Mouse (Mus musculus) intestine, embryonic 15.5 days (tissue): ENCODE measurements around the gene Zfp977. TPM values are rescaled to one million over a fixed set of nuclear protein-coding genes. Genes with fewer than 3 reads are reported as not detected.
"Not testable (repeated sequence)": the region's sequence is repeated elsewhere in the genome, so short reads cannot be mapped to it uniquely, and the experiment has no call there.

ENCODE experiments used
- ATAC-seq: fragments of 200-750 bp; cut with Nextera tagmentation; 2 replicates; pipeline ENCODE4 v1.8.0; 2017; ENCODE audit warnings: moderate TSS enrichment, moderate library complexity
- H3K27ac ChIP-seq: fragments of 300-500 bp; sonication (generic); 2 replicates; pipeline ENCODE4 v1.5.1; 2015; ENCODE audit warnings: mild to moderate bottlenecking, inconsistent platforms
- H3K27me3 ChIP-seq: fragments of 300-500 bp; sonication (generic); replicated peaks from 2 replicates; pipeline ENCODE4 v1.6.1; 2015; ENCODE audit warnings: inconsistent platforms
- H3K36me3 ChIP-seq: fragments of 300-500 bp; sonication (generic); 2 replicates; pipeline ENCODE4 v1.6.1; 2015; ENCODE audit warnings: inconsistent platforms
- H3K4me1 ChIP-seq: fragments of 300-500 bp; sonication (generic); replicated peaks from 2 replicates; pipeline ENCODE4 v1.6.1; 2015; ENCODE audit warnings: inconsistent platforms
- H3K4me2 ChIP-seq: fragments of 300-500 bp; sonication (generic); replicated peaks from 2 replicates; pipeline ENCODE4 v1.6.1; 2015; ENCODE audit warnings: mild to moderate bottlenecking, inconsistent platforms
- H3K4me3 ChIP-seq: fragments of 300-500 bp; sonication (generic); replicated peaks from 2 replicates; pipeline ENCODE4 v1.5.1; 2015; ENCODE audit warnings: inconsistent platforms
- H3K9ac ChIP-seq: fragments of 300-500 bp; sonication (generic); 2 replicates; pipeline ENCODE4 v1.6.1; 2015; ENCODE audit warnings: inconsistent platforms
- H3K9me3 ChIP-seq: fragments of 300-500 bp; sonication (generic); 2 replicates; pipeline ENCODE4 v1.6.1; 2016; ENCODE audit warnings: inconsistent platforms
- WGBS: fragments of 180-500 bp; shearing (Covaris S2); methylation state at CpG from one replicate; pipeline ENCODE4 v1.1.7; 2015; 5-methylcytosine and 5-hydroxymethylcytosine counted together
- polyA plus RNA-seq: library from polyadenylated mRNA; unstranded; fragments of >200 nt; fragmentation: Nextera tagmentation; extraction: Ambion mirVana; gene quantifications from 2 replicates; pipeline ENCODE4 v1.2.1, GENCODE M21; 2015

The Zfp977 gene
- 1.5 and 2.0 TPM in 2 replicates for polyA plus RNA-seq

GRCm38 (mm10) chr7:42592413-42592812, at the start of gene Zfp977:
Zfp977 (minus strand) TSS chr7:42592547.
- H3K4me1 ChIP-seq, H3K9me3 ChIP-seq, ATAC-seq, H3K4me3 ChIP-seq, H3K27ac ChIP-seq, H3K4me2 ChIP-seq, H3K9ac ChIP-seq, H3K27me3 ChIP-seq, H3K36me3 ChIP-seq: not testable (repeated sequence)
- WGBS: 87% methylated on average over 11 of the region's 11 CpGs

GRCm38 (mm10) chr7:42631031-42631430, 38.7 kb upstream of the Zfp977 start:
- not testable (repeated sequence) for H3K27ac ChIP-seq, H3K27me3 ChIP-seq, ATAC-seq, H3K4me1 ChIP-seq, H3K9ac ChIP-seq, H3K4me3 ChIP-seq, H3K36me3 ChIP-seq, H3K9me3 ChIP-seq, H3K4me2 ChIP-seq

GRCm38 (mm10) chr7:42595666-42596065, 3.3 kb upstream of the Zfp977 start:
- H3K4me2 ChIP-seq, H3K9ac ChIP-seq, H3K4me1 ChIP-seq, H3K27ac ChIP-seq, H3K9me3 ChIP-seq, H3K36me3 ChIP-seq, H3K27me3 ChIP-seq, ATAC-seq, H3K4me3 ChIP-seq: not testable (repeated sequence)

- not testable (repeated sequence) for ATAC-seq, H3K9ac ChIP-seq, H3K4me3 ChIP-seq, H3K27ac ChIP-seq, H3K4me2 ChIP-seq, H3K27me3 ChIP-seq, H3K36me3 ChIP-seq, H3K9me3 ChIP-seq, H3K4me1 ChIP-seq
Observed at GRCm38 (mm10) chr7:42591311-42591710, 1.0 kb downstream of the Zfp977 start.

- no peak for ATAC-seq
- no peak within 1 kb of the TSS for H3K4me2 ChIP-seq
- H3K4me3 ChIP-seq: no peak within 1 kb of the TSS
- H3K27me3 ChIP-seq: no peaks in the 10 kb centered on the region
- no peak within 1 kb of the TSS for H3K9ac ChIP-seq
- no peaks in the 10 kb centered on the region for H3K36me3 ChIP-seq
- no peak within 1 kb of the TSS for H3K27ac ChIP-seq
- 94% methylated on average over 5 of the region's 5 CpGs for WGBS
- no peaks in the 10 kb centered on the region for H3K4me1 ChIP-seq
- H3K9me3 ChIP-seq: peaks cover 8% of the 10 kb centered on the region; the same call in 1 of the 2 replicates
Observed at GRCm38 (mm10) chr7:42578488-42578887, 13.9 kb downstream of the Zfp977 start, which contains the start of gene Gm21028. Gm21028 (minus strand) TSS chr7:42578588.

GRCm38 (mm10) chr7:42551766-42552165, 40.6 kb downstream of the Zfp977 start:
- Histone ChIP-seq H3K9me3 (no peaks in the 10 kb centered on the region), H3K27me3 (no peaks in the 10 kb centered on the region), H3K27ac (no peak overlapping the region), H3K36me3 (no peaks in the 10 kb centered on the region), H3K4me2 (no peak overlapping the region), H3K4me1 (no peaks in the 10 kb centered on the region), H3K4me3 (no peak overlapping the region), H3K9ac (no peak overlapping the region)
- WGBS: 75% methylated on average over 3 of the region's 3 CpGs
- no peak for ATAC-seq

Other genes with a start within 250 kb of the Zfp977 start
- not detected in 2 replicates for gene 4933421I07Rik, start 144.4 kb downstream of the Zfp977 start, polyA plus RNA-seq
- gene Zfp141, start 86.8 kb downstream of the Zfp977 start, polyA plus RNA-seq: 8.3 and 8.4 TPM in 2 replicates
- gene Gm21028, start 14.0 kb downstream of the Zfp977 start, polyA plus RNA-seq: not detected in 2 replicates
- 3.2 and 3.8 TPM in 2 replicates for gene Zfp976, start 50.0 kb upstream of the Zfp977 start, polyA plus RNA-seq
- 6.0 and 6.9 TPM in 2 replicates for gene Zfp975, start 100.2 kb upstream of the Zfp977 start, polyA plus RNA-seq
- not detected in 2 replicates for gene Gm17067, start 134.5 kb upstream of the Zfp977 start, polyA plus RNA-seq
- not detected in 2 replicates for gene Vmn2r62, start 201.0 kb upstream of the Zfp977 start, polyA plus RNA-seq